Mouse (Mus musculus) myocyte (in vitro differentiated cells): ENCODE data around the gene Tubb3.

Experiments
- CEBPB ChIP-seq: IDR thresholded peaks from 2 replicates; pipeline ENCODE4 v1.6.1; 2011; ENCODE audit warnings: mild to moderate bottlenecking, moderate library complexity; ENCODE audit not compliant: poor library complexity, insufficient read depth, severe bottlenecking
- E2F4 ChIP-seq: IDR thresholded peaks from one replicate; pipeline ENCODE4 v1.6.1; 2011; ENCODE audit warnings: mild to moderate bottlenecking, control low read depth, moderate library complexity; ENCODE audit not compliant: insufficient read depth
- MAX ChIP-seq: IDR thresholded peaks from one replicate; pipeline ENCODE4 v1.6.1; 2011; ENCODE audit warnings: low read depth, mild to moderate bottlenecking, control low read depth
- MYOD1 ChIP-seq, 3 experiments: IDR thresholded peaks; one replicate each; pipeline ENCODE4 v1.6.1; 2011; ENCODE audit warnings: control low read depth in 2 of 3, low read depth in 2 of 3, mild to moderate bottlenecking in 2 of 3, moderate library complexity in 1 of 3; ENCODE audit not compliant: insufficient read length in 2 of 3, control insufficient read depth in 1 of 3
- MYOG ChIP-seq, 3 experiments: IDR thresholded peaks; one replicate each; pipeline ENCODE4 v1.6.1; 2011; ENCODE audit warnings: control low read depth in 2 of 3, low read depth in 2 of 3, mild to moderate bottlenecking in 2 of 3; ENCODE audit not compliant: insufficient read length in 2 of 3, control insufficient read depth in 1 of 3, insufficient read depth in 1 of 3
- POLR2A ChIP-seq: IDR thresholded peaks from one replicate; pipeline ENCODE4 v1.6.1; 2011; ENCODE audit warnings: low read depth, mild to moderate bottlenecking, control low read depth, moderate library complexity; ENCODE audit not compliant: insufficient read length
- POLR2AphosphoS2 ChIP-seq: IDR thresholded peaks from one replicate; pipeline ENCODE4 v1.6.1; 2011; ENCODE audit warnings: low read depth, control low read depth; ENCODE audit not compliant: insufficient read length
- REST ChIP-seq: IDR thresholded peaks from one replicate; pipeline ENCODE4 v1.6.1; 2011; ENCODE audit warnings: mild to moderate bottlenecking, control low read depth, moderate library complexity; ENCODE audit not compliant: insufficient read depth, insufficient read length
- SRF ChIP-seq: IDR thresholded peaks from one replicate; pipeline ENCODE4 v1.6.1; 2011; ENCODE audit warnings: low read depth; ENCODE audit not compliant: control insufficient read depth, insufficient read length
- TCF12 ChIP-seq: IDR thresholded peaks from one replicate; pipeline ENCODE4 v1.6.1; 2011; ENCODE audit warnings: mild to moderate bottlenecking, control low read depth; ENCODE audit not compliant: poor library complexity, insufficient read depth, severe bottlenecking
- TCF3 ChIP-seq: IDR thresholded peaks from one replicate; pipeline ENCODE4 v1.6.1; 2011; ENCODE audit warnings: low read depth, control low read depth; ENCODE audit not compliant: insufficient read length
- USF1 ChIP-seq: IDR thresholded peaks from one replicate; pipeline ENCODE4 v1.6.1; 2011; ENCODE audit warnings: low read depth, mild to moderate bottlenecking, control low read depth, moderate library complexity

- TF ChIP-seq POLR2A (no peak), POLR2AphosphoS2 (no peak), MAX (no peak), E2F4 (no peak), MYOD1 (IDR thresholded peaks at IDR 0.05; ENCODE audit: control insufficient read depth in 1 of 3, insufficient read length in 2 of 3, low read depth in 2 of 3) (no peak), USF1 (no peak), TCF12 (no peak), SRF (no peak), REST (no peak), CEBPB (no peak), MYOG (IDR thresholded peaks at IDR 0.05; ENCODE audit: control insufficient read depth in 1 of 3, insufficient read depth in 1 of 3, insufficient read length in 2 of 3, low read depth in 2 of 3) (no peak), TCF3 (no peak)
Measured at GRCm38 (mm10) chr8:123404521-123404920, 6.7 kb upstream of the Tubb3 start.
